Mouse (Mus musculus) gastrocnemius, postnatal 36 days (tissue): ENCODE measurements around the gene Lrrc37a. TPM values are rescaled to one million over a fixed set of nuclear protein-coding genes. Genes with fewer than 3 reads are reported as not detected.
"Not testable (repeated sequence)": the region's sequence is repeated elsewhere in the genome, so short reads cannot be mapped to it uniquely, and the experiment has no call there.

Experiments
- DNase-seq, 2 experiments: peaks; one replicate each; pipeline ENCODE4 v3.0.0; 2022
- intact Hi-C: fragments of 180-260 bp; cut with DNase I; formaldehyde crosslinking; loops from one replicate; pipeline ENCODE4 v1.15.1; 2025
- long read RNA-seq, 2 experiments: library from polyadenylated mRNA; stranded (forward); transcript quantifications; one replicate each; pipeline ENCODE4 v2.0.0; 2021
- total RNA-seq, 2 experiments: library from RNA; stranded (reverse); gene quantifications; 2 replicates each; pipeline ENCODE4 v1.2.3; 2021

Lrrc37a gene
- total RNA-seq, result not detected
- long read RNA-seq, experiment 1, result 0 reads
- long read RNA-seq, experiment 2, result 0 reads

- no peak for DNase-seq
- intact Hi-C loops, result no loop called here
Measured at GRCm38 (mm10) chr11:103504497-103504896, at the start of gene Lrrc37a. Gene Lrrc37a, minus strand, starts transcription at chr11:103504597.

DNA sequence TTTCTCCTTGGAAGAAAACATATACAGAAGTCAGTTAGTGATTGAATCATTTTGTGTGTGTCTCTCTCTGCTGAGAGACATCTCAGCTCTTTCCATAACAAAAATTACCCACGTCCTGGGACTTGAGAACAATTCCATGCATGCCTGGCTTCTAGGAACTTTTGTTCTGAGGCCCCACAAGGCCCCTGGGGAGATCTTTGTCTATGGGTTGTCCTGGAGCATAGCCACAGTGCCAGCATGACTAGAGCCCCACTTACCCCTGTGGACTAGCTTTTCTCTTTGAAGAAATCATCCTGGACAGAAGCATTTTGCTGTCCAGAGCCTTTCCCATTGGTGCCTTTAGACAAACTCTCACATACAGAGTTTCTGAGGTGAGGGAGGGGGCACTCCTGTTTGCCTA is 30.6 kb upstream of the Lrrc37a start:
- DNase-seq, intact Hi-C loops: not testable (repeated sequence)

- no peak for DNase-seq
- intact Hi-C loops, result no loop called here
Measured at GRCm38 (mm10) chr11:103512111-103512510, 7.7 kb upstream of the Lrrc37a start.

GRCm38 (mm10) chr11:103464443-103464842 is 40.0 kb downstream of the Lrrc37a start:
- DNase-seq, result no peak
- intact Hi-C loops, result loop anchor here (5.0 kb wide), 1 partner anchor 102 kb away; the partner anchor contains the start of gene Arhgap27

DNA sequence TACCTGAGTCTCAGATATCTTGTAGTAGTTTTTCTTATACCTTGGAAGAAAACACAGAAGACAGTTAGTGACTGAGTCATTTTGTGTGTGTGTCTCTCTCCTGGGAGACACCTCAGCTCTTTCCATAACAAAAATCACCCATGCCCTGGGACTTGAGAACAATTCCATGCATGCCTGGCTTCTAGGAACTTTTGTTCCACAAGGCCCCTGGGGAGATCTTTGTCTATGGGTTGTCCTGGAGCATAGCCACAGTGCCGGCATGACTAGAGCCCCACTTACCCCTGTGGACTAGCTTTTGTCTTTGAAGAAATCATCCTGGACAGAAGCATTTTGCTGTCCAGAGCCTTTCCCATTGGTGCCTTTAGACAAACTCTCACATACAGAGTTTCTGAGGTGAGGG is 53.3 kb downstream of the Lrrc37a start:
- intact Hi-C loops, DNase-seq: not testable (repeated sequence)

GRCm38 (mm10) chr11:103449721-103450120 is 54.7 kb downstream of the Lrrc37a start:
- DNase-seq, intact Hi-C loops: not testable (repeated sequence)

- intact Hi-C loops, result no loop called here
- no peak for DNase-seq
Measured at GRCm38 (mm10) chr11:103443678-103444077, 60.7 kb downstream of the Lrrc37a start.

- DNase-seq, result no peak
- intact Hi-C loops, result no loop called here
Measured at GRCm38 (mm10) chr11:103436282-103436681, 68.1 kb downstream of the Lrrc37a start.

DNA sequence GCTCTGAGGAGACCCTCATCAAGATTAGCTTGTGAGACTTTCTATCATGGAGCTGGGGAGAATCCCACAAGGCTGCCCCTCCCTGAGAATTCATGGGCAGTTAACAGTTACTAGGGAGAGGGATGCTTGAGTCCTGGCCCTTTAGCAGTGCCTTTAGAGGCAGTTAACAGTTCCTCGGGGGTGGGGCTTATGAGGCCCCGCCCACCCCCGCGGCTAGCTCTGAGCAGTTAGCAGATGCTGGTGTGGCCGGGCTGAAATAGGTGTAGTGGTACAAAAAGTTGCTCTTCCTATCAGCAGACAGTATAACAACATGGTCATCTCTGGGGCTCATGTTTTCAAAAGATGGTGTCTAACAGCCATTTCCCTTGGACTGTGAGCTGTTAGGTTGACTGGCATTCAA is 79.4 kb downstream of the Lrrc37a start:
- DNase-seq, result no peak
- intact Hi-C loops, result no loop called here

- no peak for DNase-seq
- intact Hi-C loops, result no loop called here
Measured at GRCm38 (mm10) chr11:103419667-103420066, 84.7 kb downstream of the Lrrc37a start.

- DNase-seq, result no peak
- intact Hi-C loops, result no loop called here
Measured at GRCm38 (mm10) chr11:103419226-103419625, 85.2 kb downstream of the Lrrc37a start.

DNA sequence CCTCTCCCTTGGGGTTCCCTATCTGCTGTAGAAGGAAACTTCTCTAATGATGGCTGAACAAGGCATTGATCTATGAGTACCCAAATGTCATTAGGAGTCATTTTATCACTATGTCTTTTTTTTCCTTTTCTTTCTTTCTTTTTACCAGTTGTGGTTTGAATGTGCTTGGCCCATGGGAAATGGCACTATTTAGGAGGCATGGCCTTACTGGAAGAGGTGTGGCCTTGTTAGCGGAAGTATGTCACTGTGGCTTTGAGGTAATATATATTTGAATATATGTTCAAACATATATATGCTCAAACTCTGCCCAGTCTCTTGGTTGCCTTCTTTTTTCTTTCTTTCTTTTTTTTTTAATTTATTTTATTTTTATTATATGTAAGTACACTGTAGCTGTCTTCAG is 90.9 kb downstream of the Lrrc37a start:
- intact Hi-C loops, result no loop called here

GRCm38 (mm10) chr11:103412950-103413423 is 91.4 kb downstream of the Lrrc37a start:
- no peak for DNase-seq

More for the DNA sequence above, 90.9 kb downstream of the Lrrc37a start:
- DNase-seq, result no peak

DNA sequence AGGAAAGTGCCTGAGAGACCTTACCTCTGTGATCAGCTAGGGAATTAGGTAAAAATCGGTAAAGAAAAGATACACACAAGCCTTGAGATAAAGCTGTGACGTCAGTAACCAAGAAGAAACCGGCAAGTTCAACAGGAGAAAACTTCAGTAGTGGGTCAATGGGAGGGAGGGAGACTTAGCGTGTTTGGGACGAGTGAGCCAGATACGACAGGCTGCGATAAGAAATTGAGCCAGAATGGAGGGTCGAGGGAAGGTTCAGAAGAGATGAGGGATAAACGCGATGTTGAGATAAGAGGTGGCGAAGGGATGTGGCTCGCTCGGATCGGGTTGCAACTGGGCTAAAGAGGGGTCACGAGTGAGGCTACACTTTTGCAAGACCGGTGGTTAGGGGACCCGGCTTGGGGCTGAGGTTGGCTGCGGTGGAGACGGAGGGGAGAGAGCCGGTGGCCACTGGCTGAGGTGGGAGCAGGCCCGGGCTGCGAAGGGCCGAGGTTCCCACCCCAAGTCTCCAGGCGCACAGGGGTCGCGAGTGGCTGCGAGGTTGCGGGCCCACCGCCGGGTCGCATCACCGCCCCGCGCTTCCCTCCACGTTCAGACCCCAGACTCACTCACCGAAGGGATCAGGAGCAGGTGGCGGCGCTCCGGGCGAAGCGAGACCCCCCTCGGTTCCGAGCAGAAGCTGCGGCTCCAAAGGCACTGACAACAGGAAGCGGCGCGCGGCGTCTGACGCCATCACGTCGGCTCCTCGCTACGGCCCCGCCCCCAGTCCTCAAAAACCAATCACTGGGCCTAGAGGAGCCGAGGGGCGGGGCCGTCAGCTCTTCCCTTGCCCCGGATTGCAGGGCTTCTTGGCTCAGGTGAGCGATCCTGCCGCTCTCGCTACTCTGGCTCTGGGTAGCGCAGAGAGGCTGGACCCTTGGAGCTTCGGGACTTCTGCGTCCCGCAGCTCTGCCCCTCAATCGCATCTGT is 92.1 kb downstream of the Lrrc37a start, which contains the start of gene Plekhm1:
Gene Plekhm1 (minus strand): TSS at position 707 of the 969 bp plus-strand sequence.
- DNase-seq, result peak; percentile 93
- intact Hi-C loops, result no loop called here

More at GRCm38 (mm10) chr11:103412950-103413423, 91.4 kb downstream of the Lrrc37a start:
- intact Hi-C loops, result no loop called here

DNA sequence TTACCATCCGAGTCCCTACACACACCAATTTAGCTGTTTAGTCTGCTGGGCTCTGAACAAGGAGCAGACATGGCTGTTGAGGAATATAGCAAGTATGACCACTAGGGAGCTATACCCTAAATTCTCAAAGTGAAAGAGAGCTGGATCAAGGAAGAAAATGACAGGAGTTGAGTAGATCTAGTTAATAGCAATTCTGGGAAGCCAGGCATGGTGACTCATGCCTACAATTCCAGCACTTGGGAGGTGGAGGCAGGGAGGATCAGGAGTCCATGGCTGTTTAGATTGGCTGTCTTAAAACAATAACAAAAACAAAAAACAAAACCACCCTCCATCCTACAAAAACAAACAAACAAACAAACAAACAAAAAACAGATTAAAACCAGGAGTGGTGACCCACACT is 93.1 kb downstream of the Lrrc37a start:
- intact Hi-C loops, result no loop called here
- no peak for DNase-seq

DNA sequence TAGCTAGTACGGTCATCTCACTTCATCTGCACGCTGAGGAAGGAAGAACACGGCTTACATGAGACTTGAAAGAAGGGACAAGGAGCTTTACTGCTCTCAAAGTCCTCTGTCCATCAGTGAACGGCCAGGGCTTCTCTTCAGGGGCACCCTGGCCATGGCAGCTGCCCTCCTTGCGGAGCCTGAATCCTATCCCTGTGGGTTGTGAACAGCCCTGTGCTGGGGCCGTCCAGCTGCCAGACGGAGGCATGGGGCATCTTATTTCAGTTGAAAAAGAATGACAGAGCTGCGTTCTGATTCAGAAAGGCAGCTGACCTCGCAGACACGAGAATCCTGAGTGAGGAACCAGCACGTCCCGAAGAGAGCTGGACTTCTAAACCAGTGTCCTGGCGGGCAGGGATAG is 95.5 kb downstream of the Lrrc37a start:
- no peak for DNase-seq
- intact Hi-C loops, result no loop called here

GRCm38 (mm10) chr11:103407136-103407535 is 97.3 kb downstream of the Lrrc37a start:
- DNase-seq, intact Hi-C loops: not testable (repeated sequence)

GRCm38 (mm10) chr11:103406551-103406950 is 97.8 kb downstream of the Lrrc37a start:
- intact Hi-C loops, result no loop called here
- DNase-seq, result no peak

- intact Hi-C loops, result no loop called here
- DNase-seq, result no peak
Measured at GRCm38 (mm10) chr11:103405814-103406213, 98.6 kb downstream of the Lrrc37a start.

DNA sequence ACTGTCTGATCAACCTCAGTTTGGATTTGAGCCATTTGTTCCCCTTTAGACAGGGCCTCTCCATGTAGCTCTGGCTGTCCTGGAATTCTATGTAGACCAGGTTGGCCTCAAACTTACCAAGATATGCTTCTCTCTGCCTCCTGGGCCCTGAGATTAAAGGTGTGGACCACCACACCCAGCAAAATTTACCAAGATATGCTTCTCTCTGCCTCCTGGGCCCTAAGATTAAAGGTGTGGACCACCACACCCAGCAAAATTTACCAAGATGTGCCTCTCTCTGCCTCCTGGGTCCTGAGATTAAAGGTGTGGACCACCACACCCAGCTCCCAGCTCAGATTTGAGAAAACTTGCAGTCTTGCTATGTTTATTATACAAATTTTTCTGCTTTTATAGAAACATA is 99.8 kb downstream of the Lrrc37a start:
- intact Hi-C loops, result no loop called here
- no peak for DNase-seq

DNA sequence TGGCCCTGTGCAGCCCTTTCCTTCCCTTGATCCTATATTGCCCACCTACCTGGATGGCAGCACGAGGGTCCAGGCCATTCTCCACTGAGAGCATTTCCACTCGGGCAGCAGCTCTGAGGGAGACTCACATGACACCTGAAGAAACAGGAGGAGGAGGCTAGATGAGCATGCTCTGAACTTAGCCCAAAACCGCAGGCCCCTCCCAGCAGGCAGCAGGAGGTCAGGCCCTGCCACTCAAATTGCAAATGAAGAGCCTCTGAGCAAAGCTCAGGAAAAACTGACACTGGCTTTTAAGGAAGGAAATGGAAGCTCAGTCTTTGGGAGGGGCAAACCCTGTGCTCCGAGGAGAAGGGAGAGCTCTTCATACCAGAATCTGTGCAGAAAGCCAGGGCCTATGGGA is 100.6 kb downstream of the Lrrc37a start:
- intact Hi-C loops, result no loop called here
- DNase-seq, result no peak

DNA sequence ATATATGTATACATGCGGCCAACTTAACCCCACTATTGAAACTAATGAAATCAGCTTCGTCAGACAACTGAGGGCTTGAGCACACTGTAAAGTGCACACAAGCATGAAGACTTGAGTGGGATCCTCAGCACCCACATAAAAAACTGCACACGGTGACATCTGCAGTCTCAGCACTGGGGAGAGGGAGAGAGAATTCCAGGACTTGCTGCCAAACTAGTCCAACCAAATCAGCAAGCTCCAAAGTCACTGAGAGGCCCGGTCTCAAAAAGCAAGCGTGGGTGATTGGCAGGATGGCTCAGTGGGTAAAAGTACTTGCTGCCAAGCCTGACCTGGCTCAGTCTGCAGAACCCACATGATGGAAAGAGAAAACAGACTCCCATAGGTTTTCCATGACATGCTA is 101.7 kb downstream of the Lrrc37a start:
- no peak for DNase-seq
- intact Hi-C loops, result no loop called here
